Mouse (Mus musculus): ENCODE measurements around the gene Layn. TPM values are rescaled to one million over a fixed set of nuclear protein-coding genes. Genes with fewer than 3 reads are reported as not detected.

Layn gene
- total and polyA plus RNA-seq, 2 experiments from 2014 or later, result 3.2 to 3.8 TPM

DNA sequence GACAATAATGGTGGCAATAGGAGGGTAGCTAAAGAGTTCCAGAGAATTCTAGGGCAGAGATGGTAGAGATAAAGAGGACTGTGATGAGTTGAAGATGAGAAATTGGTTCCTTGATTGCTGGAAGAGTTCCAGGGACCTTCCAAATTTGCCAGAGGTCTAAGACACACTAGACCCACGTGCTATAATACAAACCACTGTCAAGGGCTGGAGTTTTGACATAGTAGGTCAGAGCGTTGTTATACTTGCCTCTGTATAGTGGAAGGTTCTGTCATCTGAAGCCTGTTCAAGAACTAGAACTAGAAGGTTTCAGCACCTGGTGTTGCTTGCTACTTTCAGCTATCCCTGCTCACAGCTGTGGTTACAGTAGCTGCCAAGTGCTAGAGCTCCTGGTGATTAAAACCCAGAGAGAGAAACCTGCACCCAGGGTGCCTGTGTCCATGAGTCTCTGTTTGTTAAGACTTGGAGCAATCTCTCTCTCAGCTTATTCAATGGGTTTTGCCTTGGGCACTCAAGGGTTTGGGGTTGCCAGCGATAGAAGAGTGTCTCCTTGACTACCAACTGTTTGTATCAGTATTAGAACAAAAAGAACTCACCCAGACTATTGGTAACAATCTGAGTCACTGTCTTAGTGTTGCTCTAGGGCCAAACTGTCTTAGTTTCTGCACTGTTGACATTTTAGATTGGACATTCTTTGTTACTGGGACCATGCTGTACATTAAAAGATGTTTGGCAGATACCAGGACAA is 43.9 kb downstream of the Layn start:
- Histone ChIP-seq H3K4me3 (ENCODE audit: low read depth, low read length) (no peak overlapping the region), H3K4me2 (ENCODE audit: low read depth) (no peak overlapping the region), H3K9me3 (ENCODE audit: low read length) (no peaks in the 10 kb centered on the region), H3K27ac (ENCODE audit: low read depth, low read length) (no peak overlapping the region), H3K27me3 (ENCODE audit: insufficient read depth, low read length) (no peaks in the 10 kb centered on the region), H3K4me1 (ENCODE audit: insufficient read depth) (no peaks in the 10 kb centered on the region), H3K36me3 (ENCODE audit: insufficient read depth) (no peaks in the 10 kb centered on the region), H3K9ac (no peak overlapping the region)
- WGBS, result 76% methylated on average over 3 of the region's 3 CpGs
- ATAC-seq (no peak), DNase-seq (no peak)
- TF ChIP-seq CTCF (IDR thresholded peaks at IDR 0.05; ENCODE audit: low read depth), result no peak

DNA sequence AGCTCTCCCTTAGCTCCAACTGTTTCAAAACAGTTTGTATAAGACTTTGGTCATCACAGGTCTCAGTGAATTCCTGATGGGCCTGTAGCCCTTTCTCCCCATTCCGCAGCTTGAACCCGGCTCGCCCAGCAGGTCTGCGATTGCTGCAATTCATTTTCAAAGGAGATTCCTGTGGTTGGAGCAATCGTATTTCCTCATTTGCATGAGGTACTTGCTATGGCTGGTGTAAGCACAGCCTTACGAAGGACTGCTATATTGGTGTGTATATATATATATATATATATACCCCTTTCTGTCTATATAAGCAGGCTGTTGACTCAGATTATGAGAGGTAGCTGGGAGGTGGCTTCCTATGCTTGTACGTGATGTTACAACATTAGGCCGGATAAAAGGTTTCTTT is 44.6 kb downstream of the Layn start:
- Histone ChIP-seq H3K4me1 (ENCODE audit: insufficient read depth) (no peaks in the 10 kb centered on the region), H3K27ac (ENCODE audit: low read depth, low read length) (no peak overlapping the region), H3K9ac (no peak overlapping the region), H3K4me3 (ENCODE audit: low read depth, low read length) (no peak overlapping the region), H3K4me2 (ENCODE audit: low read depth) (no peak overlapping the region), H3K36me3 (ENCODE audit: insufficient read depth) (no peaks in the 10 kb centered on the region), H3K27me3 (ENCODE audit: insufficient read depth, low read length) (no peaks in the 10 kb centered on the region), H3K9me3 (ENCODE audit: low read length) (no peaks in the 10 kb centered on the region)
- no peak for TF ChIP-seq CTCF (IDR thresholded peaks at IDR 0.05; ENCODE audit: low read depth)
- ATAC-seq (no peak), DNase-seq (no peak)
- 76% methylated on average over 8 of the region's 8 CpGs for WGBS

DNA sequence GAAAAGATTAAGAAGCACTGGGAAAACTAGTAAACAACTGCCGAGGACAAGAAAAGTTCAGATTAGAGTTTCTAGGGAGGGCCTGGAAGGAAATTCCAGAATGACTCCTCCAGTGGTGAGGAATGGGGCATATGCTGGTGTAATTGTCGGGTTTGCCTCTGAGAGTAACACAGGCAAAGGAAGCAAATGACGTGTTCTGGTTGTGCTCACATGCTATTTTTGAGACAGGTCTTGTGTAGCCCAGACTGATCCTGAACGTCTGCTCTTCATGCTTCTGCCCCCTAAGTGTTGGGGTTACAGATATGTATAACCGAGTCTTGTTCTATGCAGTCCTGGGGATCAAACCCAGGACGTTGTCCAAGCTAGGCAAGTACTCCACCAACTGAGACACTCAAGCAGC is 45.3 kb downstream of the Layn start:
- H3K4me1 ChIP-seq (ENCODE audit: insufficient read depth), result no peaks in the 10 kb centered on the region
- no peak overlapping the region for H3K9ac ChIP-seq
- DNase-seq, result no peak
- H3K4me3 ChIP-seq (ENCODE audit: low read depth, low read length), result no peak overlapping the region
- TF ChIP-seq CTCF (IDR thresholded peaks at IDR 0.05; ENCODE audit: low read depth), result no peak
- H3K36me3 ChIP-seq (ENCODE audit: insufficient read depth), result no peaks in the 10 kb centered on the region
- ATAC-seq, result no peak
- WGBS, result 72% methylated on average over 6 of the region's 6 CpGs
- no peak overlapping the region for H3K27ac ChIP-seq (ENCODE audit: low read depth, low read length)
- H3K4me2 ChIP-seq (ENCODE audit: low read depth), result no peak overlapping the region
- H3K27me3 ChIP-seq (ENCODE audit: insufficient read depth, low read length), result no peaks in the 10 kb centered on the region
- no peaks in the 10 kb centered on the region for H3K9me3 ChIP-seq (ENCODE audit: low read length)

- Histone ChIP-seq H3K9me3 (ENCODE audit: low read length) (no peaks in the 10 kb centered on the region), H3K9ac (no peak overlapping the region), H3K4me2 (ENCODE audit: low read depth) (no peak overlapping the region), H3K4me3 (ENCODE audit: low read depth, low read length) (no peak overlapping the region), H3K27ac (ENCODE audit: low read depth, low read length) (no peak overlapping the region), H3K36me3 (ENCODE audit: insufficient read depth) (no peaks in the 10 kb centered on the region), H3K27me3 (ENCODE audit: insufficient read depth, low read length) (no peaks in the 10 kb centered on the region), H3K4me1 (ENCODE audit: insufficient read depth) (no peaks in the 10 kb centered on the region)
- no peak for DNase-seq
- WGBS, result 75% methylated on average over 1 of the region's 1 CpGs
- TF ChIP-seq CTCF (IDR thresholded peaks at IDR 0.05; ENCODE audit: low read depth), result no peak
- ATAC-seq, result no peak
These were observed 46.7 kb downstream of the Layn start for GRCm38 (mm10) chr9:51030147-51030546.

DNA sequence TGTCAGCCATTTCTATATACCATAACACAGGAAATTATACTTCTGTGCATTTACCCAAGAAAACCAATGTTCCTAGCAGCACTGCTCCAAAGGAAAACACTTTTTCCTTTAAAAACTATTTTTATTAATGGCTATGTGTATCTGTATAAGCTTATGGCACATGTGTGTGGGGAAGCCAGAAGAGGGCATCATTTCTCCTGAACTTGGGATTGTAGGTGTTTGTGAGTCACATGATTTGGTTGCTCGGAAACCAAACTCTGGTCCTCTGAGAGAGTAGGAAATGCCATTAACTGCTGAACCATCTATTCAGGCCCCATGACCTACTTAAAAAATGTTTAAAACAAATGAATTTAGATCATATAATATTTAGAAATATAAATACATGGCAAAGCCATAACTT is 49.9 kb downstream of the Layn start:
- H3K27me3 ChIP-seq (ENCODE audit: insufficient read depth, low read length), result no peaks in the 10 kb centered on the region
- no peak for TF ChIP-seq CTCF (IDR thresholded peaks at IDR 0.05; ENCODE audit: low read depth)
- H3K4me2 ChIP-seq (ENCODE audit: low read depth), result no peak overlapping the region
- no peaks in the 10 kb centered on the region for H3K36me3 ChIP-seq (ENCODE audit: insufficient read depth)
- H3K4me3 ChIP-seq (ENCODE audit: low read depth, low read length), result no peak overlapping the region
- no peaks in the 10 kb centered on the region for H3K9me3 ChIP-seq (ENCODE audit: low read length)
- H3K9ac ChIP-seq, result no peak overlapping the region
- 85% methylated on average over 1 of the region's 1 CpGs for WGBS
- ATAC-seq (no peak), DNase-seq (no peak)
- H3K27ac ChIP-seq (ENCODE audit: low read depth, low read length), result no peak overlapping the region
- H3K4me1 ChIP-seq (ENCODE audit: insufficient read depth), result no peaks in the 10 kb centered on the region

DNA sequence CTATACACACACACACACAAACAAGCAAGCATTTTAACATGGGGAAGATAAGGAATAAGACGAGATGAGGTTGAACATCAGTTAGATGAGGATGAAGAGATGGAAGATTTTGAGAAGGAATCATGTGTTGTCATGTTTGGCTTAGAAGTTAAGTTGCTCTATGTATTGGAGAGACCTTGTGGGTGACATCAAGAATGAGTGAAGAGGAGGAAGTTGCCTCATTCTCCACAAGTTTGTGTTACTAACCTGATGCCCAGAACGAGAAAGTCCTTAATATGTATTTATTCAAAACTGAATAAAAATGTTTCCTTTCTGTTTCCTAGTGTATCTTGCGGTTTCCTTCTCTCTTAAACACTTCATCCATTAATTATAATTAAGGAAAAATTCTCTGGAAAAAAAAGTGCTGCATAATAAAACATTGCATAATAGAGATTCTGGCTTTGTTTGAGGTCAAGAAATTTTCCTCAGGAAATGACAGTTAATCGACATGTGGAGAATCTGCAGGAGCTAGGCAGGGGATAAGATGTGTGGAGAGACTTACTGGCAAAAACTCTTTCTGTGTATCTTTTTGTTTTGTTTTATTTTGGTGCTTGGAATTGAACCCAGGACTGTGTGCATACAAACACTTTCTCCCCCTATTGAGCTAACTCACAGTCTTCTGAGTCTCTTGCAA is 55.6 kb downstream of the Layn start:
- WGBS, result 88% methylated on average over 4 of the region's 4 CpGs
- no peak for ATAC-seq
- TF ChIP-seq CTCF (IDR thresholded peaks at IDR 0.05; ENCODE audit: low read depth), result no peak

GRCm38 (mm10) chr9:51020351-51020750 is 56.5 kb downstream of the Layn start:
- no peaks in the 10 kb centered on the region for H3K9me3 ChIP-seq (ENCODE audit: low read length)

More for the DNA sequence above, 55.6 kb downstream of the Layn start:
- DNase-seq, result no peak
- Histone ChIP-seq H3K4me2 (ENCODE audit: low read depth) (no peak overlapping the region), H3K9ac (no peak overlapping the region), H3K9me3 (ENCODE audit: low read length) (no peaks in the 10 kb centered on the region), H3K27me3 (ENCODE audit: insufficient read depth, low read length) (no peaks in the 10 kb centered on the region), H3K4me3 (ENCODE audit: low read depth, low read length) (no peak overlapping the region), H3K27ac (ENCODE audit: low read depth, low read length) (no peak overlapping the region), H3K4me1 (ENCODE audit: insufficient read depth) (no peaks in the 10 kb centered on the region), H3K36me3 (ENCODE audit: insufficient read depth) (no peaks in the 10 kb centered on the region)

More at GRCm38 (mm10) chr9:51020351-51020750, 56.5 kb downstream of the Layn start:
- Histone ChIP-seq H3K4me2 (ENCODE audit: low read depth) (no peak overlapping the region), H3K27me3 (ENCODE audit: insufficient read depth, low read length) (no peaks in the 10 kb centered on the region), H3K27ac (ENCODE audit: low read depth, low read length) (no peak overlapping the region), H3K36me3 (ENCODE audit: insufficient read depth) (no peaks in the 10 kb centered on the region), H3K4me1 (ENCODE audit: insufficient read depth) (no peaks in the 10 kb centered on the region), H3K4me3 (ENCODE audit: low read depth, low read length) (no peak overlapping the region), H3K9ac (no peak overlapping the region)
- TF ChIP-seq CTCF (IDR thresholded peaks at IDR 0.05; ENCODE audit: low read depth), result no peak
- DNase-seq, result no peak
- ATAC-seq, result no peak
- WGBS, result 81% methylated on average over 3 of the region's 3 CpGs

Data from forebrain, postnatal 0 days (tissue).